Mouse (Mus musculus) heart, postnatal 0 days (tissue): ENCODE data around the gene Slc22a23. TPM values are rescaled to one million over a fixed set of nuclear protein-coding genes. Genes with fewer than 3 reads are reported as not detected.

Experiments used
- ATAC-seq: fragments of 200-750 bp; cut with Nextera tagmentation; 2 replicates; pipeline ENCODE4 v1.8.0; 2017; ENCODE audit warnings: low read depth, moderate number of reproducible peaks, moderate library complexity; ENCODE audit not compliant: insufficient read depth
- DNase-seq: peaks from one replicate; pipeline ENCODE4 v3.0.0-alpha.2; 2016; ENCODE audit warnings: low spot score
- H3K27ac ChIP-seq: fragments of 300-500 bp; sonication (generic); 2 replicates; pipeline ENCODE4 v1.5.1; 2014; ENCODE audit warnings: low read depth, mild to moderate bottlenecking
- H3K27me3 ChIP-seq: fragments of 300-500 bp; sonication (generic); 2 replicates; pipeline ENCODE4 v1.6.1; 2014; ENCODE audit warnings: low read length, mixed read lengths; ENCODE audit not compliant: control insufficient read depth, insufficient read depth
- H3K36me3 ChIP-seq: fragments of 300-500 bp; sonication (generic); replicated peaks from 2 replicates; pipeline ENCODE4 v1.6.1; 2014; ENCODE audit warnings: low read length, mixed read lengths; ENCODE audit not compliant: control insufficient read depth, insufficient read depth
- H3K4me1 ChIP-seq: fragments of 300-500 bp; sonication (generic); 2 replicates; pipeline ENCODE4 v1.6.1; 2014; ENCODE audit warnings: antibody characterized with exemption; ENCODE audit not compliant: control insufficient read depth, insufficient read depth
- H3K4me2 ChIP-seq: fragments of 300-500 bp; sonication (generic); 2 replicates; pipeline ENCODE4 v1.6.1; 2014; ENCODE audit warnings: low read depth, mild to moderate bottlenecking, low read length, moderate library complexity
- H3K4me3 ChIP-seq: fragments of 300-500 bp; sonication (generic); 2 replicates; pipeline ENCODE4 v1.5.1; 2014; ENCODE audit warnings: low read depth, low read length
- H3K9ac ChIP-seq: fragments of 300-500 bp; sonication (generic); replicated peaks from 2 replicates; pipeline ENCODE4 v1.6.1; 2014; ENCODE audit warnings: low read depth, low read length, mixed read lengths
- H3K9me3 ChIP-seq: fragments of 300-500 bp; sonication (generic); replicated peaks from 2 replicates; pipeline ENCODE4 v1.6.1; 2016; ENCODE audit warnings: low read length; ENCODE audit not compliant: control insufficient read depth
- CTCF ChIP-seq: IDR thresholded peaks from 2 replicates; pipeline ENCODE4 v1.5.1; 2016; ENCODE audit warnings: antibody characterized with exemption, control low read depth, low read depth
- EP300 ChIP-seq: IDR thresholded peaks from 2 replicates; pipeline ENCODE4 v1.6.1; 2016; ENCODE audit warnings: antibody characterized with exemption, low read depth
- WGBS: fragments of 180-500 bp; shearing (Covaris S2); extraction: QIAGEN DNeasy Blood & Tissue Kit; methylation state at CpG from one replicate; pipeline ENCODE4 v1.1.7; 2014; 5-methylcytosine and 5-hydroxymethylcytosine counted together
- polyA plus RNA-seq: library from polyadenylated mRNA; unstranded; fragments of >200 nt; fragmentation: Nextera tagmentation; extraction: Ambion mirVana; gene quantifications from 2 replicates; pipeline ENCODE4 v1.2.1, GENCODE M21; 2015
- total RNA-seq: library from RNA; depleted of rRNA; stranded (reverse); fragments of >200 nt; gene quantifications from 2 replicates; pipeline ENCODE4 v1.2.3, GENCODE M21; 2014; ENCODE audit warnings: low replicate concordance

Slc22a23 gene
- total and polyA plus RNA-seq, 2 experiments from 2014 or later, result 1.4 to 13.9 TPM

GRCm38 (mm10) chr13:34211261-34211775 lies 133.7 kb downstream of the Slc22a23 start:
- DNase-seq (no peak), ATAC-seq (no peak)
- Histone ChIP-seq H3K27ac (no peak overlapping the region), H3K4me1 (no peaks in the 10 kb centered on the region), H3K27me3 (no peaks in the 10 kb centered on the region), H3K9ac (no peak overlapping the region), H3K9me3 (no peaks in the 10 kb centered on the region), H3K36me3 (no peaks in the 10 kb centered on the region), H3K4me2 (no peak overlapping the region), H3K4me3 (no peak overlapping the region)
- WGBS, result 53% methylated on average over 4 of the region's 4 CpGs
- TF ChIP-seq EP300 (no peak), CTCF (no peak)

DNA sequence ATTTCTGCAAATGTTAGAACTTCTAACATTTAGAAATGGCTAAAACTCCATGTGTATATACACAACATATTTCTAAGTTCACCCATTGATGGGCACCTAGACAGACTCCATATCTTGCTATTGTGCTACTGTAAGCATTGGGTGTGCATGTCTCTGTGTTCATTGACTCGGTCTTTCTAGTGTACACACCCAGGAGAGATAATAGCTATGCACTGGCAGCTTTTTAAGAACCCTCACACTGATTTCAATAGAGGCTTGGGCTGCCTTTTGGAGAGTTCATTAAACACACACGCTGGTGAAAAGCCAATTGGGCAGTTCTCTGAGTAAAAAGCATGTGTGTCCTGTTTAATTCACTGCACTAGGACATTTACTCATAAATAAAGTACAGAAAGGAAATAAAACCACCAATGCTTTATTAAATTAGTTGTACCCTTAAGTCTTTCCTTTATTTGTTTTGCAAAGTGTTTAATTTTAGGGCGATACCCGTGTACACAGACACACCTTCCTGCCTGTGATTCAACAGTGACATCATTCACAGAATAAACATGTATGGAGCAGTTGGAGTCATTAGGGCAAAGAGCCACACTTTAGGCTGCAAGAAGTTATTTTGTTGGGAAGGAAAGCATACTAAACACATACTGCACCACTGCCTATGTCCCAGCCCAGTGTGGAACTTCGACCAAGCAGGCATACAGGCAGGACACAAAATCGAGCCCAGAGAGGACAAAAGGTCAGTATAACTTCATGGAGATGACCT lies 137.1 kb downstream of the Slc22a23 start:
- Histone ChIP-seq H3K4me2 (no peak overlapping the region), H3K36me3 (no peaks in the 10 kb centered on the region), H3K4me1 (peaks cover 6% of the 10 kb centered on the region; the same call in 1 of the 2 replicates), H3K27ac (no peak overlapping the region), H3K9ac (no peak overlapping the region), H3K4me3 (no peak overlapping the region), H3K27me3 (no peaks in the 10 kb centered on the region), H3K9me3 (no peaks in the 10 kb centered on the region)
- 67% methylated on average over 6 of the region's 6 CpGs for WGBS
- TF ChIP-seq CTCF, result no peak
- no peak for TF ChIP-seq EP300
- no peak for DNase-seq
- no peak for ATAC-seq

GRCm38 (mm10) chr13:34205216-34205615 lies 139.8 kb downstream of the Slc22a23 start:
- Histone ChIP-seq H3K9me3 (no peaks in the 10 kb centered on the region), H3K36me3 (no peaks in the 10 kb centered on the region), H3K4me2 (no peak overlapping the region), H3K27me3 (no peaks in the 10 kb centered on the region), H3K4me3 (no peak overlapping the region), H3K9ac (no peak overlapping the region), H3K4me1 (peaks cover 6% of the 10 kb centered on the region; the same call in 1 of the 2 replicates), H3K27ac (no peak overlapping the region)
- ATAC-seq (no peak), DNase-seq (no peak)
- no peak for TF ChIP-seq CTCF
- no peak for TF ChIP-seq EP300
- WGBS, result 65% methylated on average over 3 of the region's 3 CpGs

DNA sequence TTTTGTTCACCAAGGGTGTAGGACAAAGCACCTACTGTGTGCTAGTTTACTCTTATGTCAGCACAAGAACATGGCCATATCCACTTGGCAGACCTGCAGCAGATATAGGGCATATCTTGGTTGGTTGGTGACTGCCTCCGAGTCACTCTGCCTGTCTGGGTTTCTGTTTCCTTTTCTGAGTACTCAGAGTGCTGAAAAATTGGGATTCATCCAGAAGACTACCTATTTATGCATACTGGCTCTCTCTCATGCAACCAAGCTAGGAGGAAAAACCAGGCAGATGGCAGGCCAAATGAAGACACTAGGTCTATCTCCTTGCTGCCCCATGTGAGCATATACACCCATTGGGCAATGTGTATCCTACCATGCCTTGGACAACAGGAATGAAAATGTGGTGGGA lies 149.3 kb downstream of the Slc22a23 start:
- H3K4me1 ChIP-seq, result peaks cover 6% of the 10 kb centered on the region
- no peak for TF ChIP-seq EP300
- H3K4me3 ChIP-seq, result no peak overlapping the region
- H3K27me3 ChIP-seq, result no peaks in the 10 kb centered on the region
- DNase-seq (no peak), ATAC-seq (no peak)
- H3K36me3 ChIP-seq, result 0 out of 2 replicates have a peak, but pooled peaks cover 4% of the 10 kb centered on the region
- no peaks in the 10 kb centered on the region for H3K9me3 ChIP-seq
- 64% methylated on average over 1 of the region's 1 CpGs for WGBS
- H3K27ac ChIP-seq, result no peak overlapping the region
- no peak overlapping the region for H3K4me2 ChIP-seq
- no peak overlapping the region for H3K9ac ChIP-seq

DNA sequence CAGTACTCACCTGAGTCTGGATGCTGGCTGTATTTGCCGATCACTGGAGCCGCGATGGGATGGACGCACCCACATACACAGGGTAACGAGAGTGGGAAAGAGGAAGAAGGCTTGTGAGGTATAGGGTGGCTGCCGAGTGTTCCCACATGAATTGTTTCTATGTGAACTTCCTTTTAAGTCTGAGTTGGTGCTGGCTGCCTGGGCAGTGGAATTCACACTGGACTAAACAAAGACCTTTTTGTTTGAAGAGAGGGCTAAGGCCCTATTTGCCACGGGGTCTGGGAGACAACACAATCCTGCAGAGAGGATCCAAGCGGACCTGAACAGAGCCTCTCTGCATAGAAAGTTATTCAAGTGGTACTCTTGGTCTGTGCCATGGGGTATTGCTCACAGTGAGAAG lies 151.6 kb downstream of the Slc22a23 start:
- Histone ChIP-seq H3K4me3 (no peak overlapping the region), H3K4me1 (peaks cover 6% of the 10 kb centered on the region), H3K4me2 (no peak overlapping the region), H3K27me3 (no peaks in the 10 kb centered on the region), H3K9me3 (no peaks in the 10 kb centered on the region), H3K9ac (no peak overlapping the region), H3K27ac (no peak overlapping the region), H3K36me3 (0 out of 2 replicates have a peak, but pooled peaks cover 4% of the 10 kb centered on the region)
- 74% methylated on average over 8 of the region's 8 CpGs for WGBS
- DNase-seq, result no peak
- ATAC-seq, result no peak
- TF ChIP-seq CTCF (no peak), EP300 (no peak)
